Mouse (Mus musculus) left cerebral cortex, postnatal 36 days (tissue): Measurements from ENCODE around the gene Dppa3. TPM values are rescaled to one million over a fixed set of nuclear protein-coding genes. Genes with fewer than 3 reads are reported as not detected.
"Not testable (repeated sequence)": the region's sequence is repeated elsewhere in the genome, so short reads cannot be mapped to it uniquely, and the experiment has no call there.

Source experiments
- DNase-seq, 2 experiments: peaks; one replicate each; pipeline ENCODE4 v3.0.0; 2021 to 2022; ENCODE audit warnings: low spot score in 2 of 2, mixed read lengths in 1 of 2
- intact Hi-C: fragments of 180-260 bp; cut with DNase I; formaldehyde crosslinking; loops from one replicate; pipeline ENCODE4 v1.15.1; 2025
- total RNA-seq, 2 experiments: library from RNA; stranded (reverse); gene quantifications; 2 replicates each; pipeline ENCODE4 v1.2.3; 2021

The Dppa3 gene
- total RNA-seq, 2 experiments from 2014 or later, result not detected

- intact Hi-C loops, result no loop called here
Measured at GRCm38 (mm10) chr6:122608434-122609376, 17.5 kb upstream of the Dppa3 start.

GRCm38 (mm10) chr6:122609377-122609728 is 16.9 kb upstream of the Dppa3 start:
- intact Hi-C loops, result no loop called here
- DNase-seq, result no peak

More at GRCm38 (mm10) chr6:122608434-122609376, 17.5 kb upstream of the Dppa3 start:
- DNase-seq, result no peak

- intact Hi-C loops, result no loop called here
- DNase-seq, result no peak
Measured at GRCm38 (mm10) chr6:122609771-122610170, 16.4 kb upstream of the Dppa3 start, which contains the start of gene Gdf3. TSS of gene Gdf3 (minus strand) at chr6:122610087.

- no peak for DNase-seq
- intact Hi-C loops, result no loop called here
Measured at GRCm38 (mm10) chr6:122612426-122612825, 13.8 kb upstream of the Dppa3 start.

GRCm38 (mm10) chr6:122614047-122614446 is 12.2 kb upstream of the Dppa3 start:
- intact Hi-C loops, result no loop called here
- DNase-seq, result no peak

GRCm38 (mm10) chr6:122616022-122616421 is 10.2 kb upstream of the Dppa3 start:
- intact Hi-C loops, result no loop called here
- no peak for DNase-seq

GRCm38 (mm10) chr6:122621066-122621465 is 5.1 kb upstream of the Dppa3 start:
- DNase-seq, result no peak
- intact Hi-C loops, result no loop called here

- intact Hi-C loops, result no loop called here
- no peak for DNase-seq
Measured at GRCm38 (mm10) chr6:122624480-122624879, 1.7 kb upstream of the Dppa3 start.

GRCm38 (mm10) chr6:122625156-122625555 is 1.1 kb upstream of the Dppa3 start:
- DNase-seq, result no peak
- intact Hi-C loops, result no loop called here

- no peak for DNase-seq
Measured at GRCm38 (mm10) chr6:122627469-122628108, 1.4 kb downstream of the Dppa3 start.

GRCm38 (mm10) chr6:122633411-122633810 is 7.2 kb downstream of the Dppa3 start:
- DNase-seq, result no peak
- intact Hi-C loops, result loop anchor here (5.0 kb wide), 1 partner anchor 36 kb away; no protein-coding TSS in a partner anchor

More at GRCm38 (mm10) chr6:122627469-122628108, 1.4 kb downstream of the Dppa3 start:
- intact Hi-C loops, result no loop called here

- intact Hi-C loops, result no loop called here
- no peak for DNase-seq
Measured at GRCm38 (mm10) chr6:122635315-122635714, 9.1 kb downstream of the Dppa3 start.

- no peak for DNase-seq
- intact Hi-C loops, result no loop called here
Measured at GRCm38 (mm10) chr6:122636666-122637065, 10.5 kb downstream of the Dppa3 start.

- intact Hi-C loops, DNase-seq: not testable (repeated sequence)
Measured at GRCm38 (mm10) chr6:122637566-122637965, 11.4 kb downstream of the Dppa3 start.

- DNase-seq, intact Hi-C loops: not testable (repeated sequence)
Measured at GRCm38 (mm10) chr6:122644196-122644595, 18.0 kb downstream of the Dppa3 start.

GRCm38 (mm10) chr6:122649903-122650302 is 23.7 kb downstream of the Dppa3 start:
- DNase-seq, result no peak
- intact Hi-C loops, result no loop called here

- intact Hi-C loops, result no loop called here
- no peak for DNase-seq
Measured at GRCm38 (mm10) chr6:122650398-122650980, 24.3 kb downstream of the Dppa3 start.

GRCm38 (mm10) chr6:122654301-122654700 is 28.1 kb downstream of the Dppa3 start:
- intact Hi-C loops, result no loop called here
- DNase-seq, result no peak

- DNase-seq, result no peak
- intact Hi-C loops, result no loop called here
Measured at GRCm38 (mm10) chr6:122657630-122658029, 31.4 kb downstream of the Dppa3 start.

GRCm38 (mm10) chr6:122659567-122659966 is 33.4 kb downstream of the Dppa3 start:
- intact Hi-C loops, result no loop called here
- no peak for DNase-seq
